Mouse (Mus musculus): ENCODE measurements around the gene Ttc23l. TPM values are rescaled to one million over a fixed set of nuclear protein-coding genes. Genes with fewer than 3 reads are reported as not detected.

Gene Ttc23l
- polyA plus RNA-seq, 1 experiment: not detected

GRCm38 (mm10) chr15:10584359-10585187 is 26.1 kb upstream of the Ttc23l start:
- WGBS: 76% methylated on average over 10 of the region's 10 CpGs
- Histone ChIP-seq H3K4me3 (replicated peaks; ENCODE audit: control insufficient read depth, low read depth, low read length) (no peak overlapping the region), H3K4me1 (ENCODE audit: control insufficient read depth, insufficient read depth, low read length) (no peaks in the 10 kb centered on the region), H3K27ac (ENCODE audit: control insufficient read depth, insufficient read depth, low read depth, low read length, poor library complexity) (no peak overlapping the region)
- TF ChIP-seq CTCF (IDR thresholded peaks at IDR 0.05; ENCODE audit: control insufficient read depth, insufficient read depth, low read length) (no peak), POLR2A (IDR thresholded peaks at IDR 0.05; ENCODE audit: borderline replicate concordance, control insufficient read depth, low read depth, low read length) (no peak)

- no peaks in the 10 kb centered on the region for H3K4me1 ChIP-seq (ENCODE audit: control insufficient read depth, insufficient read depth, low read length)
- TF ChIP-seq POLR2A (IDR thresholded peaks at IDR 0.05; ENCODE audit: borderline replicate concordance, control insufficient read depth, low read depth, low read length): no peak
- peak; percentile 50 for TF ChIP-seq CTCF (IDR thresholded peaks at IDR 0.05; ENCODE audit: control insufficient read depth, insufficient read depth, low read length)
- WGBS: 53% methylated on average over 8 of the region's 8 CpGs
These were observed 24.9 kb upstream of the Ttc23l start for GRCm38 (mm10) chr15:10583408-10583807.

DNA sequence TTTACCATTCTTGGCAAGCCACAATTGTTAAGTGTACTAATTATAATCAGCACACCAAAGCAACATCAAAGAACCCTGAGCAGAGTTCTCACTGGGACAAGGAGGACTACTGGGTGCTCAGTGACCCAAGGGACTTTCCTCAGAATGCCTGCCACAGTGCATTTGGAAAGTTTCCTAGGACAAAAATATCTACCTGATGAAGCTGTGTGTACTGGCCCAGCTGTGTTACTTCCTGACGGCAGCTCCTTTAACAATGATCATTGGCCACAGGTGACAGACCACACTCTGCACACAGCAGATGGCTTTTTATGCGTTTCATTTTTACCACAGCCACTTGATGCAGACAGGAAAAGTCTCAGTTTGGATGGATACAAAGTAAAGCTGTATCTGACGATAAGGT is 20.7 kb upstream of the Ttc23l start:
- H3K4me3 ChIP-seq (replicated peaks; ENCODE audit: control insufficient read depth, low read depth, low read length): no peak overlapping the region
- TF ChIP-seq POLR2A (IDR thresholded peaks at IDR 0.05; ENCODE audit: borderline replicate concordance, control insufficient read depth, low read depth, low read length) (no peak), CTCF (IDR thresholded peaks at IDR 0.05; ENCODE audit: control insufficient read depth, insufficient read depth, low read length) (no peak)
- H3K4me1 ChIP-seq (ENCODE audit: control insufficient read depth, insufficient read depth, low read length): no peaks in the 10 kb centered on the region
- WGBS: 67% methylated on average over 3 of the region's 3 CpGs
- H3K27ac ChIP-seq (ENCODE audit: control insufficient read depth, insufficient read depth, low read depth, low read length, poor library complexity): no peak overlapping the region

More at GRCm38 (mm10) chr15:10583408-10583807, 24.9 kb upstream of the Ttc23l start:
- Histone ChIP-seq H3K27ac (ENCODE audit: control insufficient read depth, insufficient read depth, low read depth, low read length, poor library complexity) (no peak overlapping the region), H3K4me3 (replicated peaks; ENCODE audit: control insufficient read depth, low read depth, low read length) (no peak overlapping the region)

GRCm38 (mm10) chr15:10566486-10566885 is 8.0 kb upstream of the Ttc23l start:
- Histone ChIP-seq H3K4me1 (ENCODE audit: control insufficient read depth, insufficient read depth, low read length) (no peaks in the 10 kb centered on the region), H3K4me3 (replicated peaks; ENCODE audit: control insufficient read depth, low read depth, low read length) (no peak overlapping the region), H3K27ac (ENCODE audit: control insufficient read depth, insufficient read depth, low read depth, low read length, poor library complexity) (no peak overlapping the region)
- WGBS: 81% methylated on average over 7 of the region's 7 CpGs
- TF ChIP-seq CTCF (IDR thresholded peaks at IDR 0.05; ENCODE audit: control insufficient read depth, insufficient read depth, low read length) (no peak), POLR2A (IDR thresholded peaks at IDR 0.05; ENCODE audit: borderline replicate concordance, control insufficient read depth, low read depth, low read length) (no peak)

DNA sequence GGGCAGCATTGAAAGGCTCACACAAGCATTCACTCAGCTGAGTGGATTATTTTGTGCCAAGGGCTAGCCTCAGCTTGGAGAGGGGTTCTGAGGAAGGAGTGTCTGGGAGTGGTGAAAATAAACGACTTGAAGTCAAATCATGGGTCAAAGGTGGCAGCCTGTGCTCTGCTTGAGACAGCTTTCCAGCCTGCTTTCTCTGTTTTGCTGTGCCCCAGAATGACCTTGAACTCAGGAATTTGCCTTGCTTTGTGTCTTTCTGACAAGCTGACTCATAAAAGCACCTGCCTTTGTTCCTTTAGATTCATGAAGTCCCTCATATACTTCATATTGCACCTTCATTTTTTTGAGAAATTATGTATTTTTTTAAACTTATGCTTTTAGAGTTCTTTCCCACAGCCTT is 5.7 kb upstream of the Ttc23l start:
- TF ChIP-seq CTCF (IDR thresholded peaks at IDR 0.05; ENCODE audit: control insufficient read depth, insufficient read depth, low read length): no peak
- no peak for TF ChIP-seq POLR2A (IDR thresholded peaks at IDR 0.05; ENCODE audit: borderline replicate concordance, control insufficient read depth, low read depth, low read length)
- H3K4me1 ChIP-seq (ENCODE audit: control insufficient read depth, insufficient read depth, low read length): no peaks in the 10 kb centered on the region
- WGBS: 58% methylated on average over 1 of the region's 1 CpGs
- no peak overlapping the region for H3K27ac ChIP-seq (ENCODE audit: control insufficient read depth, insufficient read depth, low read depth, low read length, poor library complexity)
- H3K4me3 ChIP-seq (replicated peaks; ENCODE audit: control insufficient read depth, low read depth, low read length): no peak overlapping the region

DNA sequence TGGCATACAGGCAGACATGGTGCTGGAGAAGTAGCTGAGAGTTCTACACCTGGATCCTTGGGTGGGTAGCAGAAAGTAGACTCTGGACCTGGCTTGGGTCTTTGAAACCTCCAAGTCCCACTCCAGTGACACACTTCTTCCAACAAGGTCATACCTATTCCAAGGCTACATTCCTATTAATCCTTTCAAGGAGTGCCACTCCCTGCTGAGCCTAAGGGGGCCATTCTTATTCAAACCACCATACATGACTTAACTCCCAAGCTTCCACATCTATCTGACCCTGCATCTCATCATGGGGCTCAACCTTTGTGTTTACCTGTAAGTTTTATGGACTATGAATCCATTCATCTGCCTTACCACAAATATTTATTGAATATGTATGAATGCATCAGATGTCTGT is 3.8 kb upstream of the Ttc23l start:
- TF ChIP-seq POLR2A (IDR thresholded peaks at IDR 0.05; ENCODE audit: borderline replicate concordance, control insufficient read depth, low read depth, low read length): no peak
- no peak for TF ChIP-seq CTCF (IDR thresholded peaks at IDR 0.05; ENCODE audit: control insufficient read depth, insufficient read depth, low read length)
- Histone ChIP-seq H3K4me1 (ENCODE audit: control insufficient read depth, insufficient read depth, low read length) (no peaks in the 10 kb centered on the region), H3K4me3 (replicated peaks; ENCODE audit: control insufficient read depth, low read depth, low read length) (no peak overlapping the region), H3K27ac (ENCODE audit: control insufficient read depth, insufficient read depth, low read depth, low read length, poor library complexity) (no peak overlapping the region)

DNA sequence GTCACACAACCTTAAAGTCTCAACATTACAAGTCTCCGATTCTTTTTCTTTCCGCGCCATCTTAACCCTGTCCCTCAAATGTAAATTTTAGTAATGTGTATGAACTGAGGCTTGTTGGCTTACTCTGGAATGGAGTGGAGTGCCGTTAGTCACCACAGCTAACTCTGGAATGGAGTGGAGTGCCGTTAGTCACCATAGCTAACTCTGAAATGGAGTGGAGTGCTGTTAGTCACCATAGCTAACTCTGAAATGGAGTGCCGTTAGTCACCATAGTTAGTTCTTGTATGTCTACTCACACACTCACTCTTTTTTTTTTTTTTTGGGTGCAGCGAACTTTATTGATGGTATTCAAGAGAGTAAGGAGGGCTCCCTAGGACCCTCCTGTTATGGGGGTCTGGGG is 1.5 kb upstream of the Ttc23l start:
- no peak for TF ChIP-seq CTCF (IDR thresholded peaks at IDR 0.05; ENCODE audit: control insufficient read depth, insufficient read depth, low read length)
- TF ChIP-seq POLR2A (IDR thresholded peaks at IDR 0.05; ENCODE audit: borderline replicate concordance, control insufficient read depth, low read depth, low read length): no peak

DNA sequence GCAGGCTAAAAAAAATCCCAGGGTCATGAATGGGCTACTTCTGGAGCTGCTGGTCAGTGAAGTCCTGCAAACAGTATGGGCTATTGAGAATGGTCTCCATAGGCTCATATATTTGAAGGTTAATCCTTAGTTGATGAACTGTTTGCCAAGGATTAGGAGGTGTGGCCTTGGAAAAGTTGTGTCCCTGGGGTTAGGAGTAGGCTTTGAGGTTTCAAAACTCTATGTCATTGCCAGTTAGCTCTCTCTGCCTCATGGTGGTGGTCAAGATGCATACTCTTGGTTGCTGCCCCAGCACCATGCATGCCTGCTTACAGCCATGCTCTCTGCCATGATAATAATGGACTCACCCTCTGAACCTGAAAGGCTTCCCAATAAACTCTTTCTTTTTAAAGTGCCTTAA is 4.1 kb downstream of the Ttc23l start:
- TF ChIP-seq CTCF (IDR thresholded peaks at IDR 0.05; ENCODE audit: control insufficient read depth, insufficient read depth, low read length) (no peak), POLR2A (IDR thresholded peaks at IDR 0.05; ENCODE audit: borderline replicate concordance, control insufficient read depth, low read depth, low read length) (no peak)
- Histone ChIP-seq H3K4me3 (replicated peaks; ENCODE audit: control insufficient read depth, low read depth, low read length) (no peak overlapping the region), H3K27ac (ENCODE audit: control insufficient read depth, insufficient read depth, low read depth, low read length, poor library complexity) (no peak overlapping the region), H3K4me1 (ENCODE audit: control insufficient read depth, insufficient read depth, low read length) (no peaks in the 10 kb centered on the region)

More for the DNA sequence above, 1.5 kb upstream of the Ttc23l start:
- WGBS: 86% methylated on average over 7 of the region's 7 CpGs
- no peaks in the 10 kb centered on the region for H3K4me1 ChIP-seq (ENCODE audit: control insufficient read depth, insufficient read depth, low read length)
- H3K27ac ChIP-seq (ENCODE audit: control insufficient read depth, insufficient read depth, low read depth, low read length, poor library complexity): no peak overlapping the region
- no peak overlapping the region for H3K4me3 ChIP-seq (replicated peaks; ENCODE audit: control insufficient read depth, low read depth, low read length)
